Mouse (Mus musculus) ES-E14 (cell line): ENCODE data around the gene Ctnnbl1.

Source experiments
- CHD2 ChIP-seq: IDR thresholded peaks from 2 replicates; pipeline ENCODE4 v1.6.1; 2014; ENCODE audit warnings: mild to moderate bottlenecking, low read depth, low read length, inconsistent platforms
- MAFK ChIP-seq: IDR thresholded peaks from 2 replicates; pipeline ENCODE4 v1.6.1; 2014; ENCODE audit warnings: mild to moderate bottlenecking, low read depth, low read length, inconsistent platforms; ENCODE audit not compliant: insufficient read depth
- ZNF384 ChIP-seq: IDR thresholded peaks from 2 replicates; pipeline ENCODE4 v1.6.1; 2012; ENCODE audit warnings: low read depth, low read length, inconsistent platforms

DNA sequence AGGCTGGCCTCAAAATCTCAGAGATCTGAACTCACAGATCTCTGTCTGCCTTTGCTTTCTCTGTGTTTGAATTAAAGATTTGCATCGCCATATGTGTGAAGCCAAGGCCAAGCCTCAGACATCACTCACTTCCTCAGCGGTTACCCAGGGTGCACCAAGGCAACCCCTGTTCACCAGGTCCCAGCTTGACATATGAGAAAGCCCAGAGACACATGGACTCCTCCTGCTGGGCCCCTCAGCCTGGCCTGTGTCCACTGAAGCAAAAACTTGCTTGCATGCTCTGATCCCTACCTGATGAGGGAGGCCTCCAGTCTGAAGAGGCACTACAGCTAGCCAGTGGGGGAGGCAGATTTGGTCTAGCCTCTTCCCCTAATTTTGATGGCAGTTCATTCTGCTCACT lies 63.1 kb downstream of the Ctnnbl1 start:
- TF ChIP-seq CHD2 (no peak), MAFK (no peak), ZNF384 (no peak)
